Mouse (Mus musculus) limb, embryonic 11.5 days (tissue): ENCODE measurements at regions not wholly inside any gene's neighbourhood (a gene's known extent, or its start where the extent isn't known, plus 50 kb on each side); places are given as distances from the start of the nearest gene placed in this dataset.

Experiments
- ATAC-seq: fragments of 200-750 bp; cut with Nextera tagmentation; 2 replicates; pipeline ENCODE4 v1.8.0; 2017; ENCODE audit warnings: low read depth; ENCODE audit not compliant: insufficient number of reproducible peaks, low FRiP score, low TSS enrichment
- DNase-seq: peaks from one replicate; pipeline ENCODE4 v3.0.0-alpha.2; 2015; ENCODE audit warnings: low spot score
- H3K27ac ChIP-seq: fragments of 300-500 bp; sonication (generic); replicated peaks from 2 replicates; pipeline ENCODE4 v1.5.1; 2014; ENCODE audit warnings: low read depth, mild to moderate bottlenecking, low read length
- H3K27me3 ChIP-seq: fragments of 300-500 bp; sonication (generic); 2 replicates; pipeline ENCODE4 v1.6.1; 2014; ENCODE audit warnings: mild to moderate bottlenecking, low read length, mixed read lengths; ENCODE audit not compliant: control insufficient read depth, insufficient read depth
- H3K36me3 ChIP-seq: fragments of 300-500 bp; sonication (generic); 2 replicates; pipeline ENCODE4 v1.6.1; 2014; ENCODE audit warnings: mild to moderate bottlenecking, low read length, moderate library complexity, mixed read lengths; ENCODE audit not compliant: control insufficient read depth, insufficient read depth
- H3K4me1 ChIP-seq: fragments of 300-500 bp; sonication (generic); 2 replicates; pipeline ENCODE4 v1.6.1; 2014; ENCODE audit warnings: low read length, mixed read lengths; ENCODE audit not compliant: control insufficient read depth, insufficient read depth
- H3K4me2 ChIP-seq: fragments of 300-500 bp; sonication (generic); 2 replicates; pipeline ENCODE4 v1.6.1; 2014; ENCODE audit warnings: low read depth, mild to moderate bottlenecking, moderate library complexity; ENCODE audit not compliant: severe bottlenecking
- H3K4me3 ChIP-seq: fragments of 300-500 bp; sonication (generic); 2 replicates; pipeline ENCODE4 v1.5.1; 2014; ENCODE audit warnings: low read depth, low read length
- H3K9ac ChIP-seq: fragments of 300-500 bp; sonication (generic); 2 replicates; pipeline ENCODE4 v1.6.1; 2014; ENCODE audit warnings: mild to moderate bottlenecking, low read length
- H3K9me3 ChIP-seq: fragments of 300-500 bp; sonication (generic); 2 replicates; pipeline ENCODE4 v1.6.1; 2016; ENCODE audit warnings: low read length; ENCODE audit not compliant: control insufficient read depth
- WGBS: fragments of 180-500 bp; shearing (Covaris S2); extraction: QIAGEN DNeasy Blood & Tissue Kit; methylation state at CpG from one replicate; pipeline ENCODE4 v1.1.7; 2014; 5-methylcytosine and 5-hydroxymethylcytosine counted together

GRCm38 (mm10) chr4:54161337-54161993 lies 335.6 kb downstream of the Tmem38b start:
- H3K4me1 ChIP-seq: 0 out of 2 replicates have a peak, but pooled peaks cover 4% of the 10 kb centered on the region
- DNase-seq: no peak
- no peak overlapping the region; the same call in 1 of the 2 replicates for H3K27ac ChIP-seq
- H3K4me2 ChIP-seq: no peak overlapping the region
- H3K36me3 ChIP-seq: no peaks in the 10 kb centered on the region
- ATAC-seq: no peak
- H3K9ac ChIP-seq: no peak overlapping the region
- no peaks in the 10 kb centered on the region for H3K9me3 ChIP-seq
- WGBS: 79% methylated on average over 9 of the region's 9 CpGs
- no peaks in the 10 kb centered on the region for H3K27me3 ChIP-seq
- H3K4me3 ChIP-seq: no peak overlapping the region

- WGBS: 79% methylated on average over 8 of the region's 8 CpGs
- H3K4me1 ChIP-seq: 0 out of 2 replicates have a peak, but pooled peaks cover 4% of the 10 kb centered on the region
- no peak overlapping the region for H3K9ac ChIP-seq
- H3K36me3 ChIP-seq: no peaks in the 10 kb centered on the region
- no peak for ATAC-seq
- H3K27ac ChIP-seq: no peak overlapping the region; the same call in 1 of the 2 replicates
- H3K27me3 ChIP-seq: no peaks in the 10 kb centered on the region
- no peaks in the 10 kb centered on the region for H3K9me3 ChIP-seq
- no peak overlapping the region for H3K4me2 ChIP-seq
- no peak for DNase-seq
- H3K4me3 ChIP-seq: no peak overlapping the region
These were observed 336.5 kb downstream of the Tmem38b start for GRCm38 (mm10) chr4:54162308-54162707.

- peak; percentile 57; the same call in 1 of the 2 replicates for ATAC-seq
- Histone ChIP-seq H3K4me2 (no peak overlapping the region), H3K4me1 (peaks cover 3% of the 10 kb centered on the region; the same call in 1 of the 2 replicates)
These were observed 344.5 kb downstream of the Tmem38b start for GRCm38 (mm10) chr4:54170202-54170931.

GRCm38 (mm10) chr4:54184213-54184612 lies 358.4 kb downstream of the Tmem38b start:
- H3K27me3 ChIP-seq: no peaks in the 10 kb centered on the region
- H3K27ac ChIP-seq: no peak overlapping the region
- no peak for DNase-seq
- H3K4me3 ChIP-seq: no peak overlapping the region
- H3K4me1 ChIP-seq: no peaks in the 10 kb centered on the region
- H3K9ac ChIP-seq: no peak overlapping the region
- H3K4me2 ChIP-seq: no peak overlapping the region
- H3K36me3 ChIP-seq: no peaks in the 10 kb centered on the region
- H3K9me3 ChIP-seq: no peaks in the 10 kb centered on the region
- 86% methylated on average over 1 of the region's 1 CpGs for WGBS
- ATAC-seq: no peak

More at GRCm38 (mm10) chr4:54170202-54170931, 344.5 kb downstream of the Tmem38b start:
- H3K9me3 ChIP-seq: no peaks in the 10 kb centered on the region
- no peak overlapping the region for H3K4me3 ChIP-seq
- no peaks in the 10 kb centered on the region for H3K27me3 ChIP-seq
- no peak overlapping the region for H3K9ac ChIP-seq
- WGBS: 55% methylated on average over 13 of the region's 13 CpGs
- peak; percentile 49 for DNase-seq
- no peaks in the 10 kb centered on the region for H3K36me3 ChIP-seq
- no peak overlapping the region for H3K27ac ChIP-seq

GRCm38 (mm10) chr4:54195734-54196133 lies 369.9 kb downstream of the Tmem38b start:
- Histone ChIP-seq H3K27me3 (no peaks in the 10 kb centered on the region), H3K27ac (no peak overlapping the region), H3K4me1 (no peaks in the 10 kb centered on the region), H3K4me3 (no peak overlapping the region), H3K36me3 (no peaks in the 10 kb centered on the region), H3K9me3 (no peaks in the 10 kb centered on the region), H3K9ac (no peak overlapping the region), H3K4me2 (no peak overlapping the region)
- ATAC-seq (no peak), DNase-seq (no peak)
- whole genome bisulfite sequencing: 87% methylated on average over 2 of the region's 2 CpGs

GRCm38 (mm10) chr4:54202440-54202839 lies 376.6 kb downstream of the Tmem38b start:
- Histone ChIP-seq H3K27ac (no peak overlapping the region), H3K36me3 (no peaks in the 10 kb centered on the region), H3K9ac (no peak overlapping the region), H3K9me3 (no peaks in the 10 kb centered on the region), H3K4me3 (no peak overlapping the region), H3K4me2 (no peak overlapping the region), H3K27me3 (no peaks in the 10 kb centered on the region), H3K4me1 (no peaks in the 10 kb centered on the region)
- no peak for DNase-seq
- 19% methylated on average over 4 of the region's 4 CpGs for WGBS
- no peak for ATAC-seq

- Histone ChIP-seq H3K27me3 (no peaks in the 10 kb centered on the region), H3K27ac (no peak overlapping the region), H3K4me1 (no peaks in the 10 kb centered on the region), H3K9ac (no peak overlapping the region), H3K9me3 (no peaks in the 10 kb centered on the region), H3K36me3 (no peaks in the 10 kb centered on the region), H3K4me2 (no peak overlapping the region), H3K4me3 (no peak overlapping the region)
- ATAC-seq (no peak), DNase-seq (no peak)
- 60% methylated on average over 3 of the region's 3 CpGs for WGBS
These were observed 398.7 kb downstream of the Tmem38b start for GRCm38 (mm10) chr4:54224572-54224971.
